Mouse (Mus musculus) C2C12 (cell line): Measurements from ENCODE around the gene Sh2d5.

Experiments
- CEBPB ChIP-seq: IDR thresholded peaks from one replicate; pipeline ENCODE4 v1.6.1; 2011; ENCODE audit warnings: low read depth, mild to moderate bottlenecking, control low read depth, moderate library complexity
- CTCF ChIP-seq: IDR thresholded peaks from one replicate; pipeline ENCODE4 v1.5.1; 2011; ENCODE audit not compliant: control insufficient read depth, insufficient read depth, insufficient read length
- MAX ChIP-seq: IDR thresholded peaks from one replicate; pipeline ENCODE4 v1.6.1; 2011; ENCODE audit warnings: mild to moderate bottlenecking, control low read depth
- MYOG ChIP-seq: IDR thresholded peaks from one replicate; pipeline ENCODE4 v1.6.1; 2011; ENCODE audit not compliant: control insufficient read depth, insufficient read length; ENCODE audit errors: extremely low read depth
- USF1 ChIP-seq: IDR thresholded peaks from one replicate; pipeline ENCODE4 v1.6.1; 2011; ENCODE audit warnings: low read depth, mild to moderate bottlenecking, control low read depth, moderate library complexity

- TF ChIP-seq CTCF (no peak), MAX (no peak), CEBPB (no peak), MYOG (no peak), USF1 (no peak)
These were observed 32.8 kb upstream of the Sh2d5 start for GRCm38 (mm10) chr4:138217441-138217840.
